Mouse (Mus musculus) megakaryocyte, embryonic 14.5 days (primary cell): ENCODE data around the gene Slc18a2.

ENCODE experiments used
- FLI1 ChIP-seq: IDR thresholded peaks from 2 replicates; pipeline ENCODE4 v1.6.1; 2012; ENCODE audit warnings: low read length, inconsistent platforms, mixed read lengths
- GATA1 ChIP-seq: IDR thresholded peaks from 3 replicates; pipeline ENCODE4 v1.6.1; 2012; ENCODE audit warnings: mixed read lengths, low read length, inconsistent platforms, borderline replicate concordance

DNA sequence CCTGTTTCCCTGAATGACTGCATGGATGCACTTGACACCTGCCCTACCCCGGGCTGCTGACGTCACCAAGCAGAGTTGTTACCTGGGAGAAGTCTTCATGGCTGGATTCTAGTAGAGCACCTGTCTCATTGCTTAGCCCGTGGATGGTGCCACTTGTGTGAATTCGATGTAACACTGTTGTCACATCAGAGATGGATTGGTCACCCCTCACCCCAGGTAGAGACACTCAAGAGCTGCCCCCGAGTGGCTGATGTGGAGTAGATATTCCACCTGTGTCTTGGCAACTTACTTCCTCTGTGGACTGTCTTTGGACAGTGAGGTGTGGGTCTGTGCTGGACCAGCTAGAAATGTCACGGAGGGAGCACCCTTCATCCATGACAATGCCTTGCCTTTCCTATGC is 24.6 kb upstream of the Slc18a2 start:
- TF ChIP-seq GATA1 (no peak), FLI1 (no peak)
